Mouse (Mus musculus): ENCODE data around the gene Chdh.

GRCm38 (mm10) chr14:30015008-30015407 lies 6.2 kb downstream of the Chdh start:
- TF ChIP-seq POLR2A (IDR thresholded peaks at IDR 0.05; ENCODE audit: extremely low read depth, insufficient read depth, low read length) (no peak), CTCF (IDR thresholded peaks at IDR 0.05; ENCODE audit: extremely low read depth, insufficient read depth, low read length) (no peak)
